Mouse (Mus musculus) frontal cortex, postnatal 36 days (tissue): ENCODE results near the gene Git1.

Experiments used
- DNase-seq, 2 experiments: peaks; one replicate each; pipeline ENCODE4 v3.0.0; 2022; ENCODE audit warnings: low spot score in 2 of 2

The Git1 gene

GRCm38 (mm10) chr11:77483043-77483442 is 10.3 kb upstream of the Git1 start:
- DNase-seq, result no peak

GRCm38 (mm10) chr11:77483510-77484255 is 9.7 kb upstream of the Git1 start:
- no peak for DNase-seq

- DNase-seq, result no peak
These were observed 8.1 kb upstream of the Git1 start for GRCm38 (mm10) chr11:77485229-77485628.

GRCm38 (mm10) chr11:77486798-77487197 is 6.6 kb upstream of the Git1 start:
- no peak for DNase-seq

GRCm38 (mm10) chr11:77488771-77489581 is 4.4 kb upstream of the Git1 start:
- no peak for DNase-seq

- DNase-seq, result peak; percentile 82 to 85
These were observed 3.6 kb upstream of the Git1 start, which contains the start of gene Ankrd13b for GRCm38 (mm10) chr11:77489591-77490235. Gene Ankrd13b (minus strand): TSS chr11:77489678.

GRCm38 (mm10) chr11:77490451-77490850 is 2.9 kb upstream of the Git1 start:
- DNase-seq, result no peak

GRCm38 (mm10) chr11:77491123-77491501 is 2.2 kb upstream of the Git1 start:
- peak; percentile 91 to 92 for DNase-seq

- peak; percentile 73 to 80 for DNase-seq
These were observed 1.7 kb upstream of the Git1 start for GRCm38 (mm10) chr11:77491502-77492291.

GRCm38 (mm10) chr11:77492311-77492871 is 971 bp upstream of the Git1 start:
- DNase-seq, result no peak

- peak; percentile 88 to 91 for DNase-seq
These were observed 440 bp upstream of the Git1 start for GRCm38 (mm10) chr11:77492911-77493332.

- DNase-seq, result no peak
These were observed 948 bp downstream of the Git1 start for GRCm38 (mm10) chr11:77494344-77494676.

GRCm38 (mm10) chr11:77494782-77495181 is 1.4 kb downstream of the Git1 start:
- no peak for DNase-seq

- DNase-seq, result no peak
These were observed 2.1 kb downstream of the Git1 start for GRCm38 (mm10) chr11:77495507-77495906.

- DNase-seq, result no peak
These were observed 4.0 kb downstream of the Git1 start for GRCm38 (mm10) chr11:77497341-77497756.

GRCm38 (mm10) chr11:77497851-77498250 is 4.5 kb downstream of the Git1 start:
- no peak for DNase-seq

GRCm38 (mm10) chr11:77498261-77499139 is 5.1 kb downstream of the Git1 start:
- no peak for DNase-seq

GRCm38 (mm10) chr11:77499354-77499753 is 6.0 kb downstream of the Git1 start:
- no peak for DNase-seq

GRCm38 (mm10) chr11:77500361-77501325 is 7.3 kb downstream of the Git1 start:
- DNase-seq, result peak in 1 of 2 experiments; percentile 74
